Mouse (Mus musculus) kidney, embryonic 14.5 days (tissue): ENCODE data around the gene Slc13a5. TPM values are rescaled to one million over a fixed set of nuclear protein-coding genes. Genes with fewer than 3 reads are reported as not detected.

ENCODE experiments used
- ATAC-seq: fragments of 200-750 bp; cut with Nextera tagmentation; 2 replicates; pipeline ENCODE4 v1.8.0; 2017; ENCODE audit warnings: moderate number of reproducible peaks, mild to moderate bottlenecking, moderate TSS enrichment, moderate library complexity; ENCODE audit not compliant: low FRiP score, low TSS enrichment
- H3K27ac ChIP-seq: fragments of 300-500 bp; sonication (generic); 2 replicates; pipeline ENCODE4 v1.5.1; 2014; ENCODE audit warnings: low read depth, mild to moderate bottlenecking, low read length, moderate library complexity, mixed read lengths
- H3K27me3 ChIP-seq: fragments of 300-500 bp; sonication (generic); 2 replicates; pipeline ENCODE4 v1.6.1; 2014; ENCODE audit warnings: mild to moderate bottlenecking, low read length; ENCODE audit not compliant: control insufficient read depth, insufficient read depth
- H3K36me3 ChIP-seq: fragments of 300-500 bp; sonication (generic); 2 replicates; pipeline ENCODE4 v1.6.1; 2014; ENCODE audit warnings: low read length, mixed read lengths; ENCODE audit not compliant: control insufficient read depth, insufficient read depth
- H3K4me1 ChIP-seq: fragments of 300-500 bp; sonication (generic); 2 replicates; pipeline ENCODE4 v1.6.1; 2014; ENCODE audit warnings: low read length, mixed read lengths; ENCODE audit not compliant: control insufficient read depth, insufficient read depth
- H3K4me2 ChIP-seq: fragments of 300-500 bp; sonication (generic); replicated peaks from 2 replicates; pipeline ENCODE4 v1.6.1; 2014; ENCODE audit warnings: low read depth, mild to moderate bottlenecking, low read length
- H3K4me3 ChIP-seq: fragments of 300-500 bp; sonication (generic); 2 replicates; pipeline ENCODE4 v1.5.1; 2014; ENCODE audit warnings: mild to moderate bottlenecking, low read length
- H3K9ac ChIP-seq: fragments of 300-500 bp; sonication (generic); 2 replicates; pipeline ENCODE4 v1.6.1; 2014; ENCODE audit warnings: low read depth, mild to moderate bottlenecking, low read length, moderate library complexity
- H3K9me3 ChIP-seq: fragments of 300-500 bp; sonication (generic); 2 replicates; pipeline ENCODE4 v1.6.1; 2016; ENCODE audit warnings: low read length; ENCODE audit not compliant: control insufficient read depth
- WGBS: fragments of 180-500 bp; shearing (Covaris S2); extraction: QIAGEN DNeasy Blood & Tissue Kit; methylation state at CpG from one replicate; pipeline ENCODE4 v1.1.7; 2014; 5-methylcytosine and 5-hydroxymethylcytosine counted together
- polyA plus RNA-seq: library from polyadenylated mRNA; unstranded; fragments of >200 nt; fragmentation: Nextera tagmentation; extraction: Ambion mirVana; gene quantifications from 2 replicates; pipeline ENCODE4 v1.2.1, GENCODE M21; 2014

Slc13a5 gene
- polyA plus RNA-seq, 1 experiment from 2014 or later: 0.15 TPM

- no peak overlapping the region for H3K4me3 ChIP-seq
- no peaks in the 10 kb centered on the region for H3K4me1 ChIP-seq
- 87% methylated on average over 2 of the region's 2 CpGs for WGBS
- H3K4me2 ChIP-seq: no peak overlapping the region
- H3K9ac ChIP-seq: no peak overlapping the region
- H3K9me3 ChIP-seq: no peaks in the 10 kb centered on the region
- no peak for ATAC-seq
- no peaks in the 10 kb centered on the region for H3K27me3 ChIP-seq
- no peaks in the 10 kb centered on the region for H3K36me3 ChIP-seq
- H3K27ac ChIP-seq: no peak overlapping the region
These were observed 26.1 kb upstream of the Slc13a5 start for GRCm38 (mm10) chr11:72293116-72293515.

- Histone ChIP-seq H3K36me3 (no peaks in the 10 kb centered on the region), H3K27ac (no peak overlapping the region), H3K4me2 (no peak overlapping the region), H3K27me3 (no peaks in the 10 kb centered on the region), H3K4me1 (no peaks in the 10 kb centered on the region), H3K9ac (no peak overlapping the region), H3K9me3 (no peaks in the 10 kb centered on the region), H3K4me3 (no peak overlapping the region)
- ATAC-seq: no peak
- 90% methylated on average over 3 of the region's 3 CpGs for WGBS
These were observed 20.5 kb upstream of the Slc13a5 start for GRCm38 (mm10) chr11:72287543-72287942.

GRCm38 (mm10) chr11:72287126-72287525 is 20.1 kb upstream of the Slc13a5 start:
- no peak overlapping the region for H3K27ac ChIP-seq
- ATAC-seq: no peak
- H3K27me3 ChIP-seq: no peaks in the 10 kb centered on the region

GRCm38 (mm10) chr11:72286651-72287050 is 19.6 kb upstream of the Slc13a5 start:
- H3K4me2 ChIP-seq: no peak overlapping the region
- H3K4me3 ChIP-seq: no peak overlapping the region
- ATAC-seq: no peak
- H3K27ac ChIP-seq: no peak overlapping the region
- no peak overlapping the region for H3K9ac ChIP-seq
- 90% methylated on average over 3 of the region's 3 CpGs for WGBS
- no peaks in the 10 kb centered on the region for H3K36me3 ChIP-seq
- no peaks in the 10 kb centered on the region for H3K4me1 ChIP-seq
- no peaks in the 10 kb centered on the region for H3K27me3 ChIP-seq
- no peaks in the 10 kb centered on the region for H3K9me3 ChIP-seq

More at GRCm38 (mm10) chr11:72287126-72287525, 20.1 kb upstream of the Slc13a5 start:
- H3K9me3 ChIP-seq: no peaks in the 10 kb centered on the region
- 94% methylated on average over 2 of the region's 2 CpGs for WGBS
- H3K4me3 ChIP-seq: no peak overlapping the region
- H3K4me1 ChIP-seq: no peaks in the 10 kb centered on the region
- H3K4me2 ChIP-seq: no peak overlapping the region
- H3K9ac ChIP-seq: no peak overlapping the region
- no peaks in the 10 kb centered on the region for H3K36me3 ChIP-seq

GRCm38 (mm10) chr11:72285971-72286480 is 19.0 kb upstream of the Slc13a5 start:
- Histone ChIP-seq H3K9ac (no peak overlapping the region), H3K27me3 (no peaks in the 10 kb centered on the region), H3K4me2 (no peak overlapping the region), H3K4me3 (no peak overlapping the region), H3K36me3 (no peaks in the 10 kb centered on the region), H3K27ac (no peak overlapping the region), H3K9me3 (no peaks in the 10 kb centered on the region), H3K4me1 (no peaks in the 10 kb centered on the region)
- 78% methylated on average over 6 of the region's 6 CpGs for WGBS
- no peak for ATAC-seq

GRCm38 (mm10) chr11:72284532-72285182 is 17.6 kb upstream of the Slc13a5 start:
- 82% methylated on average over 14 of the region's 14 CpGs for WGBS

GRCm38 (mm10) chr11:72283486-72284224 is 16.6 kb upstream of the Slc13a5 start:
- Histone ChIP-seq H3K9me3 (no peaks in the 10 kb centered on the region), H3K27me3 (no peaks in the 10 kb centered on the region), H3K36me3 (no peaks in the 10 kb centered on the region), H3K4me2 (no peak overlapping the region), H3K9ac (no peak overlapping the region), H3K4me1 (no peaks in the 10 kb centered on the region), H3K4me3 (no peak overlapping the region), H3K27ac (no peak overlapping the region)
- WGBS: 80% methylated on average over 16 of the region's 16 CpGs
- no peak for ATAC-seq

More at GRCm38 (mm10) chr11:72284532-72285182, 17.6 kb upstream of the Slc13a5 start:
- no peaks in the 10 kb centered on the region for H3K4me1 ChIP-seq
- H3K27ac ChIP-seq: no peak overlapping the region
- no peaks in the 10 kb centered on the region for H3K9me3 ChIP-seq
- H3K4me3 ChIP-seq: no peak overlapping the region
- no peaks in the 10 kb centered on the region for H3K27me3 ChIP-seq
- ATAC-seq: no peak
- no peak overlapping the region for H3K9ac ChIP-seq
- H3K4me2 ChIP-seq: no peak overlapping the region
- no peaks in the 10 kb centered on the region for H3K36me3 ChIP-seq

GRCm38 (mm10) chr11:72281852-72282400 is 14.9 kb upstream of the Slc13a5 start:
- no peaks in the 10 kb centered on the region for H3K36me3 ChIP-seq
- no peaks in the 10 kb centered on the region for H3K27me3 ChIP-seq
- no peaks in the 10 kb centered on the region for H3K4me1 ChIP-seq
- no peaks in the 10 kb centered on the region for H3K9me3 ChIP-seq
- 72% methylated on average over 5 of the region's 5 CpGs for WGBS
- no peak overlapping the region for H3K4me2 ChIP-seq
- H3K27ac ChIP-seq: no peak overlapping the region
- H3K4me3 ChIP-seq: no peak overlapping the region
- no peak for ATAC-seq
- no peak overlapping the region for H3K9ac ChIP-seq
